Mouse (Mus musculus) cerebellum, adult 2 months (tissue): ENCODE data around the gene Wars2. TPM values are rescaled to one million over a fixed set of nuclear protein-coding genes. Genes with fewer than 3 reads are reported as not detected.

Experiments used
- DNase-seq, 2 experiments: peaks; one replicate each; pipeline ENCODE4 v3.0.0; 2021
- H3K27ac ChIP-seq: fragments of 200-500 bp; 2 replicates; pipeline ENCODE4 v1.5.1; 2012; ENCODE audit warnings: low read length, control low read depth, inconsistent platforms; ENCODE audit not compliant: insufficient read depth
- H3K27me3 ChIP-seq: fragments of 200-500 bp; 2 replicates; pipeline ENCODE4 v1.6.1; 2012; ENCODE audit warnings: inconsistent platforms, mild to moderate bottlenecking, low read length, moderate library complexity; ENCODE audit not compliant: control insufficient read depth, insufficient read depth
- H3K4me1 ChIP-seq: fragments of 200-500 bp; 2 replicates; pipeline ENCODE4 v1.6.1; 2011; ENCODE audit warnings: low read length; ENCODE audit not compliant: control insufficient read depth, insufficient read depth
- H3K4me3 ChIP-seq: fragments of 200-500 bp; replicated peaks from 2 replicates; pipeline ENCODE3; 2011; ENCODE audit warnings: mild to moderate bottlenecking, low read depth, low read length, control low read depth; ENCODE audit not compliant: insufficient read depth
- CTCF ChIP-seq: fragments of 200-500 bp; IDR thresholded peaks from 2 replicates; pipeline ENCODE4 v1.5.1; 2011; ENCODE audit warnings: low read depth, mild to moderate bottlenecking, control low read depth, low read length, moderate library complexity, borderline replicate concordance; ENCODE audit not compliant: insufficient read depth
- POLR2A ChIP-seq: fragments of 200-500 bp; IDR thresholded peaks from 2 replicates; pipeline ENCODE4 v1.6.1; 2011; ENCODE audit warnings: low read length, control low read depth, borderline replicate concordance; ENCODE audit not compliant: insufficient read depth
- WGBS: fragments of 180-500 bp; shearing (Covaris S2); methylation state at CpG from one replicate; pipeline ENCODE4 v1.1.7; 2018; 5-methylcytosine and 5-hydroxymethylcytosine counted together
- polyA plus RNA-seq: library from polyadenylated mRNA; depleted of rRNA; stranded (reverse); fragments of >200 nt; gene quantifications from 2 replicates; pipeline ENCODE4 v1.2.3, GENCODE M21; 2012; rRNA removed

The Wars2 gene
- polyA plus RNA-seq: 4.4 and 4.9 TPM in 2 replicates

- WGBS: under 1% methylated on average over 57 of the region's 57 CpGs
- no peak for TF ChIP-seq CTCF
- TF ChIP-seq POLR2A: peak; percentile 63; the same call in 1 of the 2 replicates
Observed at GRCm38 (mm10) chr3:99140940-99141854, at the start of gene Wars2. Wars2 (plus strand) TSS chr3:99141068.

GRCm38 (mm10) chr3:99096816-99097215, 44.1 kb upstream of the Wars2 start:
- no peak for DNase-seq
- Histone ChIP-seq H3K4me1 (no peaks in the 10 kb centered on the region), H3K4me3 (no peak overlapping the region), H3K27me3 (no peaks in the 10 kb centered on the region), H3K27ac (no peak overlapping the region)
- WGBS: 82% methylated on average over 3 of the region's 3 CpGs
- TF ChIP-seq POLR2A (no peak), CTCF (no peak)

More at GRCm38 (mm10) chr3:99140940-99141854, at the start of gene Wars2:
- peak within 1 kb of the TSS; percentile 32; the same call in 1 of the 2 replicates for H3K27ac ChIP-seq
- H3K4me1 ChIP-seq: no peaks in the 10 kb centered on the region
- DNase-seq: peak; percentile 93 to 95
- no peaks in the 10 kb centered on the region for H3K27me3 ChIP-seq
- peak within 1 kb of the TSS; percentile 71 for H3K4me3 ChIP-seq

GRCm38 (mm10) chr3:99110353-99111213, 30.3 kb upstream of the Wars2 start:
- H3K4me1 ChIP-seq: no peaks in the 10 kb centered on the region
- TF ChIP-seq POLR2A: no peak
- no peak for TF ChIP-seq CTCF
- no peak for DNase-seq
- no peak overlapping the region for H3K27ac ChIP-seq
- no peak overlapping the region for H3K4me3 ChIP-seq
- whole genome bisulfite sequencing: 62% methylated on average over 9 of the region's 9 CpGs
- no peaks in the 10 kb centered on the region; the same call in 1 of the 2 replicates for H3K27me3 ChIP-seq

GRCm38 (mm10) chr3:99111214-99111608, 29.7 kb upstream of the Wars2 start:
- Histone ChIP-seq H3K4me1 (no peaks in the 10 kb centered on the region), H3K4me3 (no peak overlapping the region), H3K27ac (no peak overlapping the region), H3K27me3 (no peaks in the 10 kb centered on the region; the same call in 1 of the 2 replicates)
- TF ChIP-seq CTCF (no peak), POLR2A (no peak)
- no peak for DNase-seq
- 82% methylated on average over 5 of the region's 5 CpGs for WGBS

- no peak overlapping the region for H3K27ac ChIP-seq
- DNase-seq: no peak
- no peaks in the 10 kb centered on the region; the same call in 1 of the 2 replicates for H3K27me3 ChIP-seq
- TF ChIP-seq CTCF (no peak), POLR2A (no peak)
- H3K4me1 ChIP-seq: no peaks in the 10 kb centered on the region
- 72% methylated on average over 7 of the region's 7 CpGs for WGBS
- H3K4me3 ChIP-seq: no peak overlapping the region
Observed at GRCm38 (mm10) chr3:99113266-99113837, 27.5 kb upstream of the Wars2 start.

- Histone ChIP-seq H3K4me1 (no peaks in the 10 kb centered on the region), H3K27ac (no peak overlapping the region), H3K27me3 (no peaks in the 10 kb centered on the region), H3K4me3 (no peak overlapping the region)
- WGBS: 88% methylated on average over 2 of the region's 2 CpGs
- TF ChIP-seq POLR2A: no peak
- TF ChIP-seq CTCF: no peak
- DNase-seq: no peak
Observed at GRCm38 (mm10) chr3:99120942-99121341, 19.9 kb upstream of the Wars2 start.

GRCm38 (mm10) chr3:99130521-99130920, 10.3 kb upstream of the Wars2 start:
- no peak for DNase-seq
- no peaks in the 10 kb centered on the region for H3K4me1 ChIP-seq
- WGBS: 62% methylated on average over 1 of the region's 1 CpGs
- no peak overlapping the region for H3K4me3 ChIP-seq
- TF ChIP-seq CTCF (no peak), POLR2A (no peak)
- H3K27me3 ChIP-seq: no peaks in the 10 kb centered on the region
- no peak overlapping the region for H3K27ac ChIP-seq
